Mouse (Mus musculus): ENCODE data around the gene Mbd6. TPM values are rescaled to one million over a fixed set of nuclear protein-coding genes. Genes with fewer than 3 reads are reported as not detected.

Gene Mbd6
- polyA plus RNA-seq, 1 experiment from 2014 or later = 11.6 TPM

DNA sequence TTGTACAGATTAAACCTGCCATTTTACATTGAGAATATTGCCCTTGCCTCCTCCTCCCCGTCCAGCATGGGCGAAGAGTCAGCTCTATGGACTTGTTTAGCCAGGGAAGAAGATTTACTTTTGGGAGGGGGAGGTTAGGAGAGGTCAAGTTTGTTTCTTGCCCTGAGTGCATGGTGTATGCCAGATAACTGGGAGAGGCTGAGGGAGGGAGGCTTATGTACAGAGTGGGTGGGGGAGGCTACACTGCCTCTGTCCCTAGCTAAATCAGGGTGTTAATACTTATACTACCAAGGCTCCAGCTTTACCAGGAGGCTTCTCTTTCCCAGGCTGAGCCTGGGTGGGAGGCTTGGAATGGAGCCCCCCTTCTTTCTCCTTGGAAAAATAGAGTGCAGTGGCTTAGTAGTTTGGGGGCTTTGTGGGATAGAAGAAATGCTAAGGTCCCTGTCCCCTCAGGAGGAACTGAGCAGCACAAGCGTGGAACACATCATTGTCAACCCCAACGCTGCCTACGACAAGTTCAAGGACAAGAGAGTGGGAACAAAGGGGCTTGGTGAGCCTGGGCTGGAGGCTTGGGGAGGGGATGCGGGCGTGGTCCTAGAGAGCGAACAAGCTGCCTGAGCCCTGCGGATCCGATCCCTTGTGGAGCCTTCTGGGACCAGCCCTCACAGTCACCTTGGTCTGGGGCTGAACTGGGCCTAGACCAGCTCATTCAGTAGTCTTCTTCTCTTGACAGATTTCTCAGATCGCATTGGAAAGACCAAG is 14.4 kb downstream of the Mbd6 start:
- H3K4me1 ChIP-seq (ENCODE audit: control insufficient read depth, insufficient read depth, low read length) = peaks cover 9% of the 10 kb centered on the region
- no peak overlapping the region for H3K9ac ChIP-seq (ENCODE audit: low read length)
- H3K27ac ChIP-seq (ENCODE audit: low read length) = no peak overlapping the region
- H3K9me3 ChIP-seq (replicated peaks; ENCODE audit: control insufficient read depth, low read length) = no peaks in the 10 kb centered on the region
- H3K36me3 ChIP-seq (ENCODE audit: control insufficient read depth, insufficient read depth, low read length) = peaks cover 23% of the 10 kb centered on the region
- no peaks in the 10 kb centered on the region for H3K27me3 ChIP-seq (ENCODE audit: control insufficient read depth, insufficient read depth, low read length)
- H3K4me3 ChIP-seq (replicated peaks; ENCODE audit: low read length) = no peak overlapping the region
- 69% methylated on average over 11 of the region's 11 CpGs for WGBS
- peak; percentile 74; the same call in 1 of the 2 replicates for ATAC-seq (ENCODE audit: insufficient read depth, low FRiP score)
- no peak overlapping the region for H3K4me2 ChIP-seq (ENCODE audit: low read depth, low read length)

DNA sequence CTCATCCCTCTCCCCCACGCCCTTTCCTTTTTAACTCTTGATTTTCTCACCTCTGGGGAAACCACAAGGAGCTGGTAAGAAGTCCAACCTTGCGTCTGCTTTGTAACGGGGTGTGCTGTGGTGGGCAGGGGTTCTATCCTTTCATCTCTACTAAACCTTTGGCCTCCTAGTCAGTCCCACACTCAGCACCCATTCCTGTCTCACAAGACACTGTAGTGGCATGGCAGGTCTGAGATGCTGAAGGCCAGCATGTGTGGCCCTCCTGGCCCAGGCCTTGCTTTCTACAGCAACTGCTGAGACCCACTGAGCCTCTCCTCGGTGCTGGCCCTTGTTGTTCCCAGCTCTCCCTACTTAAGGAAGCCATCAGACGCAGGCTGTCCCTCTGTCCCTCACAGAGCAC is 16.4 kb downstream of the Mbd6 start:
- WGBS = 90% methylated on average over 5 of the region's 5 CpGs
- Histone ChIP-seq H3K9me3 (replicated peaks; ENCODE audit: control insufficient read depth, low read length) (no peaks in the 10 kb centered on the region), H3K4me2 (ENCODE audit: low read depth, low read length) (no peak overlapping the region), H3K4me3 (replicated peaks; ENCODE audit: low read length) (no peak overlapping the region), H3K4me1 (ENCODE audit: control insufficient read depth, insufficient read depth, low read length) (peaks cover 14% of the 10 kb centered on the region), H3K9ac (ENCODE audit: low read length) (no peak overlapping the region), H3K36me3 (ENCODE audit: control insufficient read depth, insufficient read depth, low read length) (peaks cover 16% of the 10 kb centered on the region), H3K27ac (ENCODE audit: low read length) (no peak overlapping the region), H3K27me3 (ENCODE audit: control insufficient read depth, insufficient read depth, low read length) (no peaks in the 10 kb centered on the region)
- ATAC-seq (ENCODE audit: insufficient read depth, low FRiP score) = no peak

- Histone ChIP-seq H3K4me1 (ENCODE audit: control insufficient read depth, insufficient read depth, low read length) (peaks cover 20% of the 10 kb centered on the region), H3K36me3 (ENCODE audit: control insufficient read depth, insufficient read depth, low read length) (no peaks in the 10 kb centered on the region), H3K4me3 (replicated peaks; ENCODE audit: low read length) (no peak overlapping the region), H3K27me3 (ENCODE audit: control insufficient read depth, insufficient read depth, low read length) (no peaks in the 10 kb centered on the region), H3K4me2 (ENCODE audit: low read depth, low read length) (no peak overlapping the region), H3K27ac (ENCODE audit: low read length) (no peak overlapping the region), H3K9me3 (replicated peaks; ENCODE audit: control insufficient read depth, low read length) (no peaks in the 10 kb centered on the region), H3K9ac (ENCODE audit: low read length) (no peak overlapping the region)
- ATAC-seq (ENCODE audit: insufficient read depth, low FRiP score) = no peak
- WGBS = 74% methylated on average over 4 of the region's 4 CpGs
These were observed 18.9 kb downstream of the Mbd6 start for GRCm38 (mm10) chr10:127269884-127270283.

DNA sequence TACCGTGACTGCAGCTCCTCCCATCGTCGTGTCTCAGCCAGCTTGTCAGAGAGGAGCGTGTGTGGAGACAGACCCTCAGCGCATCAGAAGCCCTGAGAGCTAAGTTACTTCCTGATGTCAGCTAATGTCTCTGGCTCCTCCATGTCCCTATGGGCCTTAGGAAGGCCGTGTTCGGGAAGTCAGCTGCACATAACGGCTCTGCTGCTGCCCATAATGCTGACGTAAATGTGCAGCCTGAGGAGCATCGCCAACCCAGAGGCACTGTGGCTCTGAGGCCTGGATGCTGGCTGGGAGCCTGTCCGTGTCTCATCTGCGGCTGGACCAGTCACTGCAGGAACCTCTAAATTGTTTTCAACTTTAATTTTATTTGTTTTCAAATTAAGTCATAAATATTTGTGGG is 19.8 kb downstream of the Mbd6 start:
- H3K36me3 ChIP-seq (ENCODE audit: control insufficient read depth, insufficient read depth, low read length) = no peaks in the 10 kb centered on the region
- H3K4me3 ChIP-seq (replicated peaks; ENCODE audit: low read length) = no peak overlapping the region
- H3K4me1 ChIP-seq (ENCODE audit: control insufficient read depth, insufficient read depth, low read length) = peaks cover 14% of the 10 kb centered on the region
- no peak for ATAC-seq (ENCODE audit: insufficient read depth, low FRiP score)
- H3K9me3 ChIP-seq (replicated peaks; ENCODE audit: control insufficient read depth, low read length) = no peaks in the 10 kb centered on the region
- H3K27ac ChIP-seq (ENCODE audit: low read length) = no peak overlapping the region
- no peak overlapping the region for H3K4me2 ChIP-seq (ENCODE audit: low read depth, low read length)
- H3K9ac ChIP-seq (ENCODE audit: low read length) = no peak overlapping the region
- peaks cover 3% of the 10 kb centered on the region; the same call in 1 of the 2 replicates for H3K27me3 ChIP-seq (ENCODE audit: control insufficient read depth, insufficient read depth, low read length)
- 81% methylated on average over 12 of the region's 12 CpGs for WGBS

DNA sequence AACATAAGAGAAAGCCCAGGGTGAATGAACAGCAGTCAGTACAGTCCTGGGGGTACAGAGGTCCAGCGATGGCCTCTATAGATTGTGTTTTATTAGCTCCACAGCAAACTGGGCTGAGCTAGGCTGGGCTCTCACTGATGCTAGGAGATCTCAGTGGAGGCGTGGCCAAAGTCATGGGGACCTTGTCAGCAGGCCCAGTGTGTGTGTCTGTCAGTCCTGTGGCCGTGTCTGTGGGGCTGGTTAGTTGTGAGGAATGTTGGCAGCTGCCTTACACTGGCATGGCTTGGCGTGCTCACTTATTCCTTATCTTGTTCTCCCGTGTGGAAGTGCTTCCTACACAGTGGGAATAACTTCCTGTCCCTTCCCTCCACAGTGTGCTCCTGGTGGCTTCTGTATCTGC is 20.4 kb downstream of the Mbd6 start:
- H3K27ac ChIP-seq (ENCODE audit: low read length) = no peak overlapping the region
- H3K9ac ChIP-seq (ENCODE audit: low read length) = no peak overlapping the region
- H3K27me3 ChIP-seq (ENCODE audit: control insufficient read depth, insufficient read depth, low read length) = peaks cover 3% of the 10 kb centered on the region; the same call in 1 of the 2 replicates
- no peak overlapping the region for H3K4me2 ChIP-seq (ENCODE audit: low read depth, low read length)
- no peaks in the 10 kb centered on the region for H3K9me3 ChIP-seq (replicated peaks; ENCODE audit: control insufficient read depth, low read length)
- 82% methylated on average over 5 of the region's 5 CpGs for WGBS
- H3K4me1 ChIP-seq (ENCODE audit: control insufficient read depth, insufficient read depth, low read length) = peaks cover 11% of the 10 kb centered on the region
- no peak overlapping the region for H3K4me3 ChIP-seq (replicated peaks; ENCODE audit: low read length)
- ATAC-seq (ENCODE audit: insufficient read depth, low FRiP score) = no peak
- H3K36me3 ChIP-seq (ENCODE audit: control insufficient read depth, insufficient read depth, low read length) = no peaks in the 10 kb centered on the region

DNA sequence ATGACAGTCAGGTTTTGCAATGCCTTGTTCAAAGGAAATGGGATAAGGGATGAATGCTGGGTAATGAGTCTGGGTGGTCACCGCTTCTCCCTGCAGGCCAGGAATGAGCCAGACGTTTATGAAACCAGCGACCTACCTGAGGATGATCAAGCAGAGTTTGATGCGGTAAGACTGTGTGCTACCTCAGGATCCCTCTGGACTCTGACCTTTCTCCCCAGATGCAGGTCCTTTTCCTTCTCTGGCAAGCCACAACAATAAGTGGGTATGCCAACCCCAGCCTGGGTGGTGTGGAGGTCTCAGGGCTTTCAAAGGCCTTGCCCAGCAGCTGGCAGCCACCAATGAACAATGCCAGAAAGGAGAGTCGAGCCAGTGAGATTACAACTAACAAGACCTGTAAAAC is 21.5 kb downstream of the Mbd6 start:
- no peak overlapping the region for H3K27ac ChIP-seq (ENCODE audit: low read length)
- no peaks in the 10 kb centered on the region for H3K9me3 ChIP-seq (replicated peaks; ENCODE audit: control insufficient read depth, low read length)
- H3K36me3 ChIP-seq (ENCODE audit: control insufficient read depth, insufficient read depth, low read length) = no peaks in the 10 kb centered on the region
- WGBS = 67% methylated on average over 5 of the region's 5 CpGs
- peak overlapping the region; percentile 91 for H3K4me3 ChIP-seq (replicated peaks; ENCODE audit: low read length)
- H3K4me1 ChIP-seq (ENCODE audit: control insufficient read depth, insufficient read depth, low read length) = peaks cover 11% of the 10 kb centered on the region
- H3K4me2 ChIP-seq (ENCODE audit: low read depth, low read length) = peak overlapping the region; percentile 95
- peaks cover 11% of the 10 kb centered on the region for H3K27me3 ChIP-seq (ENCODE audit: control insufficient read depth, insufficient read depth, low read length)
- ATAC-seq (ENCODE audit: insufficient read depth, low FRiP score) = no peak
- peak overlapping the region; percentile 100 for H3K9ac ChIP-seq (ENCODE audit: low read length)

DNA sequence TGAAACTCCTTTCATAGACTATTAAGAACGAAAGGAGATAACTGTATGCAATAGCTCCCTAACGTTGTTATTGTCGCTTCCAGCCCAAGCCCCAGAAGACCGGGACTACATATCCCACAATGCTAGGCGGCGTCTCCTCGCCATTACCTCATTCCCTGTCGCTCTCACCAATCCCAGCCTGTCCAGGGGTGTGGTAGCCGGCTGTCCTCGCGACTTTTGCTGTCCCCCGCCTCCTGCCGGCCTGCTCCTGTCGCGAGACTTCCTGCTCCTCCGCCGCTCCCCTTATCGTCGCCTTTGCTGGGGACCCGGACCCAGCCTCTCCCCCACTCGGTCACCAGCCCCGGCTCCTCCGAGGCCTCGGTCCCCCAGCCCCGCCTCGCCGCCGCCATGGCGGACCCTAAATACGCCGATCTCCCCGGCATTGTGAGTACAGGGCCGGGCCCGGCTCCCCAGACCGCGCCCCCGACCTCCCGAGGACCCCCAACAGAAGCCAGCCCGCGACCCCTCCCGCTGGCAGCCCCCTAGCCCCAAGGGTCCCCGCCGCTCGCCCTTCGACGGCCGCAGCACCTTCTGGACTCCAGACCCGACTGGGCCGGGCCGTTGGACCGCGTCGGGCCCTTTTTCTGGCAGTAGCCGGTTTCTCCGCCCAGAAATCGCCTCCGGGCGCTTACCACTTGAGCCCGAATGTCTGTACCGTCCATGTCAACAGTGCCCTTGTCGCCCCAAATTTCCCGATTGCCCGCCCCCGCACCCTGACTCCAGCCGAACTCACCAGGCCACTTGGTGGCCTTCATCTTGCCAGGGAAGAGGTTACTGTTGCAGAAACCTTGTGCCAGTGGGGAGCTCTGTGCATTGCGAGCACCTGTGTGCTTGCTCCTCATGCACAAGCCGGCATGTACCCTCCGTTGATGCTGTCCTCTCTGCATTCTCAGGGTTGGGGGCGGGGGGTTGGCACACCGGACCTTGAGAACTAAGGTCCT is 22.4 kb downstream of the Mbd6 start, which contains the start of gene Dctn2:
TSS of gene Dctn2 (plus strand) at position 257 of the 980 bp plus-strand sequence.
- Histone ChIP-seq H3K9me3 (replicated peaks; ENCODE audit: control insufficient read depth, low read length) (no peaks in the 10 kb centered on the region), H3K4me2 (ENCODE audit: low read depth, low read length) (peak within 1 kb of the TSS; percentile 95), H3K4me3 (replicated peaks; ENCODE audit: low read length) (peak within 1 kb of the TSS; percentile 91), H3K36me3 (ENCODE audit: control insufficient read depth, insufficient read depth, low read length) (no peaks in the 10 kb centered on the region), H3K9ac (ENCODE audit: low read length) (peak within 1 kb of the TSS; percentile 100), H3K27me3 (ENCODE audit: control insufficient read depth, insufficient read depth, low read length) (peaks cover 14% of the 10 kb centered on the region), H3K27ac (ENCODE audit: low read length) (peak within 1 kb of the TSS; percentile 82), H3K4me1 (ENCODE audit: control insufficient read depth, insufficient read depth, low read length) (peaks cover 11% of the 10 kb centered on the region)
- WGBS = under 1% methylated on average over 70 of the region's 70 CpGs
- ATAC-seq (ENCODE audit: insufficient read depth, low FRiP score) = peak; percentile 99

DNA sequence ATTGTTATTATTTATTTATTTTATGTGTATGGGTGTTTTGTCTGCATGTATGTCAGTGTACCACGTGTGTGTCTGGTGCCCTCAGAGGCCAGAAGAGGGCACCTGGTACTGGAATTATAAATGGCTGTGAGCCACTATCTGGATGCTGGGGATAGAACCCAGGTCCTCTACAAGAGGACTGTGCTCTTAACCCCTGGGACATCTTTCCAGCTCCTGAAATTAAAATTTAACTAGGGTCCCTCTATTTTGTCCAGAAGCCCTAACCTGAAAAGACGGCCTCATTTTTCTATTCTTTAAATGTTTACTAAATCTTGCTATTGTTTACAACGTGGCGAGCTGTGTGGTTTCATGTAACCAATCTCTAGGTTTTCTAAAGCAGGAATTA is 23.1 kb downstream of the Mbd6 start:
- no peak overlapping the region for H3K27ac ChIP-seq (ENCODE audit: low read length)
- peaks cover 11% of the 10 kb centered on the region for H3K4me1 ChIP-seq (ENCODE audit: control insufficient read depth, insufficient read depth, low read length)
- H3K4me3 ChIP-seq (replicated peaks; ENCODE audit: low read length) = peak overlapping the region; percentile 91
- no peaks in the 10 kb centered on the region for H3K36me3 ChIP-seq (ENCODE audit: control insufficient read depth, insufficient read depth, low read length)
- H3K9me3 ChIP-seq (replicated peaks; ENCODE audit: control insufficient read depth, low read length) = no peaks in the 10 kb centered on the region
- H3K4me2 ChIP-seq (ENCODE audit: low read depth, low read length) = peak overlapping the region; percentile 28
- WGBS = 28% methylated on average over 4 of the region's 4 CpGs
- H3K27me3 ChIP-seq (ENCODE audit: control insufficient read depth, insufficient read depth, low read length) = peaks cover 14% of the 10 kb centered on the region
- ATAC-seq (ENCODE audit: insufficient read depth, low FRiP score) = no peak
- no peak overlapping the region for H3K9ac ChIP-seq (ENCODE audit: low read length)

GRCm38 (mm10) chr10:127264971-127265370 is 23.8 kb downstream of the Mbd6 start:
- peaks cover 11% of the 10 kb centered on the region for H3K4me1 ChIP-seq (ENCODE audit: control insufficient read depth, insufficient read depth, low read length)
- no peaks in the 10 kb centered on the region for H3K36me3 ChIP-seq (ENCODE audit: control insufficient read depth, insufficient read depth, low read length)

More at GRCm38 (mm10) chr10:127264971-127265370, 23.8 kb downstream of the Mbd6 start:
- ATAC-seq (ENCODE audit: insufficient read depth, low FRiP score) = no peak
- no peak overlapping the region for H3K4me3 ChIP-seq (replicated peaks; ENCODE audit: low read length)
- 65% methylated on average over 4 of the region's 4 CpGs for WGBS
- H3K27ac ChIP-seq (ENCODE audit: low read length) = no peak overlapping the region
- no peaks in the 10 kb centered on the region for H3K9me3 ChIP-seq (replicated peaks; ENCODE audit: control insufficient read depth, low read length)
- peaks cover 14% of the 10 kb centered on the region for H3K27me3 ChIP-seq (ENCODE audit: control insufficient read depth, insufficient read depth, low read length)
- no peak overlapping the region for H3K4me2 ChIP-seq (ENCODE audit: low read depth, low read length)
- H3K9ac ChIP-seq (ENCODE audit: low read length) = no peak overlapping the region

Measured in stomach, embryonic 16.5 days (tissue).